Mouse (Mus musculus) embryonic fibroblast, embryonic 13.5 days (primary cell): Measurements from ENCODE around the gene Tas2r135.

Experiments used
- CTCF ChIP-seq: IDR thresholded peaks from 2 replicates; pipeline ENCODE4 v1.5.1; 2011; ENCODE audit warnings: mild to moderate bottlenecking, control low read depth, low read length, moderate library complexity, borderline replicate concordance; ENCODE audit not compliant: insufficient read depth
- POLR2A ChIP-seq: IDR thresholded peaks from 2 replicates; pipeline ENCODE4 v1.6.1; 2011; ENCODE audit warnings: low read depth, mild to moderate bottlenecking, control low read depth, low read length, moderate library complexity

- TF ChIP-seq CTCF, result no peak
- TF ChIP-seq POLR2A, result no peak
These were observed 21.1 kb downstream of the Tas2r135 start for GRCm38 (mm10) chr6:42426337-42426736.
